Mouse (Mus musculus) heart, adult 2 months (tissue): ENCODE results near the gene Msh2. TPM values are rescaled to one million over a fixed set of nuclear protein-coding genes. Genes with fewer than 3 reads are reported as not detected.

Source experiments
- DNase-seq, 2 experiments: peaks; one replicate each; pipeline ENCODE4 v3.0.0; 2021
- H3K27ac ChIP-seq: fragments of 200-600 bp; 2 replicates; pipeline ENCODE4 v1.8.1; 2022
- H3K27me3 ChIP-seq: fragments of 200-500 bp; 2 replicates; pipeline ENCODE4 v1.6.1; 2012; ENCODE audit warnings: mild to moderate bottlenecking, low read length, inconsistent platforms, mixed read lengths; ENCODE audit not compliant: control insufficient read depth, insufficient read depth
- H3K36me3 ChIP-seq: fragments of 200-500 bp; 2 replicates; pipeline ENCODE4 v1.6.1; 2012; ENCODE audit warnings: low read length, inconsistent platforms; ENCODE audit not compliant: control insufficient read depth, insufficient read depth
- H3K4me1 ChIP-seq: fragments of 200-500 bp; 2 replicates; pipeline ENCODE4 v1.6.1; 2011; ENCODE audit warnings: low read length; ENCODE audit not compliant: control insufficient read depth, insufficient read depth
- H3K4me3 ChIP-seq: fragments of 200-600 bp; 2 replicates; pipeline ENCODE4 v1.8.1; 2022
- H3K79me2 ChIP-seq: fragments of 200-500 bp; replicated peaks from 2 replicates; pipeline ENCODE4 v1.6.1; 2012; ENCODE audit warnings: mild to moderate bottlenecking, inconsistent platforms, low read length, moderate library complexity, mixed read lengths; ENCODE audit not compliant: control insufficient read depth, insufficient read depth
- H3K9ac ChIP-seq: fragments of 200-500 bp; 2 replicates; pipeline ENCODE4 v1.6.1; 2012; ENCODE audit warnings: low read depth, mild to moderate bottlenecking, control low read depth, inconsistent platforms, low read length, mixed read lengths
- CTCF ChIP-seq: fragments of 200-600 bp; IDR thresholded peaks from 2 replicates; pipeline ENCODE4 v1.8.1; 2022; ENCODE audit warnings: antibody characterized with exemption, mild to moderate bottlenecking, moderate library complexity
- EP300 ChIP-seq: fragments of 200-500 bp; IDR thresholded peaks from 2 replicates; pipeline ENCODE4 v1.6.1; 2011; ENCODE audit warnings: low read depth, low read length, control low read depth; ENCODE audit not compliant: insufficient read depth
- POLR2A ChIP-seq: fragments of 200-500 bp; IDR thresholded peaks from 2 replicates; pipeline ENCODE4 v1.6.1; 2011; ENCODE audit warnings: mild to moderate bottlenecking, low read depth, low read length, control low read depth; ENCODE audit not compliant: insufficient read depth
- WGBS: fragments of 180-500 bp; shearing (Covaris S2); methylation state at CpG from one replicate; pipeline ENCODE4 v1.1.7; 2018; 5-methylcytosine and 5-hydroxymethylcytosine counted together
- intact Hi-C: fragments of 180-260 bp; cut with DNase I; formaldehyde crosslinking; loops from one replicate; pipeline ENCODE4 v1.15.1; 2025
- polyA plus RNA-seq: library from polyadenylated mRNA; depleted of rRNA; stranded (reverse); fragments of >200 nt; gene quantifications from 2 replicates; pipeline ENCODE4 v1.2.3, GENCODE M21; 2012
- total RNA-seq, 2 experiments: library from RNA; stranded (reverse); gene quantifications; 2 replicates each; pipeline ENCODE4 v1.2.3; 2021

Gene Msh2
- total and polyA plus RNA-seq, 3 experiments = 4.9 to 13.7 (median 12.7) TPM

DNA sequence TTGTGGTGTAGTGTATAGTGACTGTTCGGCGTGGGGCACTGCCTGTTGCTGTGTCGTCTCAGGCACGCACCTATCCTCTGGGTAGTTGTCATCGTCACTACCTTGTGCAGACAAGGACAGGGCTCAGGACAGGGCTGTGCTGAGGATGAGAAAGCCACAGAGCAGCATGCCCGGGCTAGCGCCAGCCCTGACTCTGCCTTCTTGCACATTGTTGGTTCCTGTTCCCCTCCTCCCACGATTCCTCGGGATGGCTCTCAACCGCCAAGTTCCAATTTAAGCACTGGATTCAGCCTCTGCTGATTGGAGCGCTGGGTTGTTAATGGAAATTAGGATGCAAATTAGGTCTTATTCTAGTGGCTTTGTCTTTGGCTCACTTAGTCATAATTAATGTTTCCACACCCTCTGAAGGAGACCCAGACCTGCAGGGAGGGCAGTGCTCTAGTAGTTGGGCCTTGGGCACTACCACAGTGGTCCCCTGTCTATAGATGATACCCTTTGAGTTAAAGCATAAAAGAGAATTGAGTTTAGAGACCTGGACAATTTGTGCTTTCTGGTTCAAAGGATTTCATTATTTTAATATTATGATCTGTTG lies 23.8 kb downstream of the Msh2 start:
- no peak for DNase-seq
- TF ChIP-seq CTCF (no peak), EP300 (no peak), POLR2A (no peak)
- H3K9ac ChIP-seq = no peak overlapping the region
- H3K36me3 ChIP-seq = no peaks in the 10 kb centered on the region
- H3K4me1 ChIP-seq = no peaks in the 10 kb centered on the region
- H3K4me3 ChIP-seq = no peak overlapping the region
- intact Hi-C loops = no loop called here
- H3K27ac ChIP-seq = no peak overlapping the region
- no peaks in the 10 kb centered on the region for H3K27me3 ChIP-seq
- no peaks in the 10 kb centered on the region for H3K79me2 ChIP-seq
- 90% methylated on average over 11 of the region's 11 CpGs for WGBS

DNA sequence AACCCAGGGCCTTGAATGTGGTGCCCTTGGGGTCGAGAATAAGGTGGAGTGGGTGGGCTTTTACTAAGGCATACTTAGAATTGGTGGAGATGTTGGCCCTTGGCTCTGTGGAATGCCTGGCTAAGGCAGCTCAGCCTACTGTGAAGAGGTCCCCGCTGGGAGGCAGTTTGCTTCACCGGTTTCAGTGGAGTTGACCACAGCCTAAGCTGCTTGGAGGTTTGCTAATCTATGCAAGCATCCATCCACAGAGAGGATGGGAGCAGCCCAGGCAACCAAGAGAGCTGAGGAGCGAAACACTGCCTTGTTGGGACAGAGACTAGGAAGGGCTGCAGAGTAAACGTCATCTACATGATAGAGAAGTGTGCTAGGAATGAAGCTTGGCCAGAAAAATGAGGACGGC lies 24.7 kb downstream of the Msh2 start:
- TF ChIP-seq POLR2A (no peak), EP300 (no peak), CTCF (no peak)
- Histone ChIP-seq H3K79me2 (no peaks in the 10 kb centered on the region), H3K4me1 (no peaks in the 10 kb centered on the region), H3K27me3 (no peaks in the 10 kb centered on the region), H3K36me3 (no peaks in the 10 kb centered on the region), H3K4me3 (no peak overlapping the region), H3K9ac (no peak overlapping the region), H3K27ac (no peak overlapping the region)
- DNase-seq = no peak
- intact Hi-C loops = no loop called here
- 85% methylated on average over 6 of the region's 6 CpGs for WGBS

DNA sequence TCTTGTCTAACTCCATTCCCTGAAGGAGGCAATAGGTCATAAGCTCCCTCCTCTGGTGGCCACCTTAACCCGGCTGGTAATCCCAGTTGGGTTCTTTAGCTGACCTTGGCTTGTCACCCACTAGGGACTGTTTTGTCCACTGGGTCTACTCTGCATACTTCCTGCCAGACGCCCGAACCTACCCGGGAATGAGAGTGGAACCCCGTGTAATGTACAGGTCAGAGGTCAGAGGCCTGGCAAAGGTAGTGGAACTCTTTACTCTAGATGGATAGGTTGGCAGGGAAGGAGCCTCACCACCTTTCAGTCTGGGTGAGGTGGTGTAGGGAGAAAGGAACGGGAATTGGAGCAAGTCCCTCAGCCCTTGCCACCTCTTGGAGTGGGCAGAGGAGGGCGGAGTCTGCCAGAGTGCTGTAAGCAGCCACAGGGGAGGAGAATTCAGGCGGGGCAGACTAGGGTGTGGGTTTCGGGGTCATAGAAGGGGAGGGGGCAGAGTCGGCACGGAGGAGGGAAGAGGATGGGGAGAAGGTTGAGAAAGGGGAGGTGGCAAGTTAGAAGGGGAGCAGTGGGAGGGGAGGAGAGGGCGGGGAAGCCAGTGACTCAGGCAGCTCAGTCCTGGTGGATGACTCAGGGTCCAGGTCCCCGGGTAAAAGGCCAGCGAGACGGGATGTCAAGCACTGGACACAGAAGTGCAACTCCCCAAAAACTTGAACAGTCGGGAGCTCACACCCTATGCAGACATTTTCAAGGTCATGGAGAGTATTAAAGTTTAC lies 27.1 kb downstream of the Msh2 start:
- Histone ChIP-seq H3K4me3 (no peak overlapping the region), H3K9ac (no peak overlapping the region), H3K27me3 (no peaks in the 10 kb centered on the region), H3K36me3 (no peaks in the 10 kb centered on the region), H3K27ac (no peak overlapping the region), H3K79me2 (no peaks in the 10 kb centered on the region), H3K4me1 (no peaks in the 10 kb centered on the region)
- 80% methylated on average over 16 of the region's 16 CpGs for WGBS
- intact Hi-C loops = no loop called here
- DNase-seq = no peak
- TF ChIP-seq POLR2A (no peak), EP300 (no peak), CTCF (no peak)

DNA sequence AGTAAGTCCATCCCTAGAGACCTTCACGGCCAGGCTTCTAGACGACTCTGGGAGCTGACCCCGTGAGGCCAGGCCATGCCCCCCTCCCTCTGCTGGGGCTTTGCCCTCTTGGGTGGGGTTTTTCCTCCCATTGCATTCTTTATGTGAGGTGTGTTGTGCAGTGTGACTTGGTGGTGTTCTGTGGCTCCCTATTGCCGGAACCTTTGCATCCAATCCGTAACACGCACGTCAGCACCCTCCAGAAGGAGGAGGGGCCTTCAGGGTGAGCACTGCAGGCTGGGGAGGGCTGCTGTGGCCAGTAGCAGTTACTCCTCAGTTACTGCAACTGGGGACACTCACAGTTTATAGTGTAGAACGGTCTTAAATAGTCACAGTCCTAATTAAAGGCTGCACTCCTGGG lies 28.0 kb downstream of the Msh2 start:
- Histone ChIP-seq H3K27me3 (no peaks in the 10 kb centered on the region), H3K4me3 (no peak overlapping the region), H3K9ac (no peak overlapping the region), H3K27ac (no peak overlapping the region), H3K79me2 (no peaks in the 10 kb centered on the region), H3K4me1 (peaks cover 2% of the 10 kb centered on the region; the same call in 1 of the 2 replicates), H3K36me3 (no peaks in the 10 kb centered on the region)
- DNase-seq = no peak
- intact Hi-C loops = no loop called here
- 78% methylated on average over 8 of the region's 8 CpGs for WGBS
- TF ChIP-seq CTCF = no peak
- no peak for TF ChIP-seq POLR2A
- no peak for TF ChIP-seq EP300

DNA sequence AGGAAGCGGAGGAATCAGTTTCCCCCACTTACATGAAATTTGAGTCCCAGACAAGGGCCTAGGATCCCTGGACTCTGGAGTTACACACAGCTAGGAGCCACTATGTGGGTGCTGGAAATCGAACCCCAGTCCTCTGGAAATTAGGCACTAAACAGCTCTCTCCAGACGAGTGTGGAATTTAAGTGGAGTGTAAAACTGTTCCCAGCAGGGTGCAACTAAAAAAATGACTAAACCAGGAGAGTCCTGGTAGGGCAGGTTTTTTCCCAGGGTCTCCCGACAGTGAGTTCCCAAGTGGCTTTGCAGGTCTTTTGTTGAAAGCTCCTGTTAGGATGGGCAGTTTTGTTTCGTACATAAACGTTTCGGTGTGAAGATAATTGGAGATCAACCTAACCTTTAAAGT lies 52.6 kb downstream of the Msh2 start:
- Histone ChIP-seq H3K4me1 (no peaks in the 10 kb centered on the region), H3K36me3 (no peaks in the 10 kb centered on the region), H3K9ac (no peak overlapping the region), H3K27me3 (no peaks in the 10 kb centered on the region), H3K27ac (no peak overlapping the region), H3K4me3 (no peak overlapping the region), H3K79me2 (no peaks in the 10 kb centered on the region)
- no peak for TF ChIP-seq EP300
- no peak for TF ChIP-seq CTCF
- no peak for TF ChIP-seq POLR2A
- 96% methylated on average over 7 of the region's 7 CpGs for WGBS
- DNase-seq = no peak
- intact Hi-C loops = no loop called here

DNA sequence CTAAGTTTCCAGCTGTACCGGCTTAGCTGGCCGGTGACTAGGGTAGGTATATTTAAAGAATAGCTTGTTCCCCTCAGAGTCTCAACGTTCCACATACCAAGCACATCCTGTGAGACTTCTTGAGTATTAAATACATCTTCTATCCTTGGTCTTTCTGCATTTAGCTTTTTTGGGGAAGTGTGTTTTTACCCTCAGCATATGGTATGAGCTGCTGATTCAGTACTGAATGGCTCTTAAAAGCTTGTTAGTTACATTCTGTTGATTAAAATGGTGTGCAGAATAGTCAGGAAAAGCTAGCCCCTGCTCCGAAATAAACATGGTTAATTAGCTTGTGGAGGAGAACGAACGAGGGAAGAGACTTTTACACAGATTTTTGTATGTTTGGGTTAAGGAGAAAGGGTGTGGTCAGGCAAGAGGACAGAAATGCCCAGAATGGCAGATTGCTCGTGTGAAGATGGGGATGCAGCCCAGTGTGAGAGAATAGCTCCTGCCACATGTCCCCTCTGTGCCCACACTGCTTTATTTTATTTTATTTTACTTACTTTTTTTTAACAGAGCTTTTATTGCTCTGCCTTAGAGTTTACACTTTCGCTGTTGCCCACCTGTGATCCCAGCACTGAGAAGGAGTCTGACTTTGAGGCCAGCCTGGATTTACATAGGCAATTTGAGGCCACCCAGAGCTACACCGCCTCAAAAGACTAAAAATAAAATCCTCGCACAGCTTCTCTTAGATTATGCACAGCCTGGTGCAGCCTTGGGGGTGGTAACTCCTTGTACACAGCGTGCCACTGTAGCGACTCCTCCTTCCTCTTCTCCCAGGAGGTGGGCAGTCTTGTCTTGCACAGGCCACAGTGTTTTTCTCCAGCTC lies 54.6 kb downstream of the Msh2 start:
- Histone ChIP-seq H3K27ac (no peak overlapping the region), H3K79me2 (no peaks in the 10 kb centered on the region), H3K9ac (no peak overlapping the region), H3K4me1 (no peaks in the 10 kb centered on the region), H3K36me3 (no peaks in the 10 kb centered on the region), H3K4me3 (no peak overlapping the region), H3K27me3 (no peaks in the 10 kb centered on the region)
- intact Hi-C loops = no loop called here
- WGBS = 89% methylated on average over 12 of the region's 12 CpGs
- TF ChIP-seq POLR2A = no peak
- TF ChIP-seq CTCF = no peak
- TF ChIP-seq EP300 = no peak
- no peak for DNase-seq
